Mouse (Mus musculus) gastrocnemius, postnatal 14 days (tissue): ENCODE measurements around the gene Farsa. TPM values are rescaled to one million over a fixed set of nuclear protein-coding genes. Genes with fewer than 3 reads are reported as not detected.

ENCODE experiments used
- microRNA-seq, 2 experiments: library from miRNA; unstranded; fragments of <30 nt; microRNA quantifications; one replicate each; pipeline ENCODE4 v1.2.0; 2021
- total RNA-seq, 2 experiments: library from RNA; stranded (reverse); gene quantifications; 2 replicates each; pipeline ENCODE4 v1.2.3; 2021

Gene Farsa
- total RNA-seq, 2 experiments from 2014 or later, result 24.8 to 25.5 TPM

Small RNAs within 50 kb of the gene (microRNA-seq; reads per million reads assigned to microRNA genes)
- gene Mir7069, result 0.32 to 1.5 reads per million in 2 experiments

Other genes with a start within 250 kb of the Farsa start
- gene Ier2, start 194.1 kb upstream of the Farsa start, total RNA-seq, result 10 to 100 TPM; 10.5 to 10.8 TPM
- 10 to 100 TPM; 26.0 to 36.2 TPM for gene Trmt1, start 170.7 kb upstream of the Farsa start, total RNA-seq
- 10 to 100 TPM; 25.7 to 33.6 TPM for gene Nacc1, start 169.1 kb upstream of the Farsa start, total RNA-seq
- 1 to 10 TPM; 2.7 to 2.9 TPM for gene Lyl1, start 155.5 kb upstream of the Farsa start, total RNA-seq
- gene G430095P16Rik, start 134.0 kb upstream of the Farsa start, total RNA-seq, result 1 to 10 TPM in 1 of 2 experiments, under 1 TPM in 1; 0.66 to 1.1 TPM
- gene Nfix, start 56.6 kb upstream of the Farsa start, total RNA-seq, result 100 to 1,000 TPM; 531 to 566 TPM
- 1 to 10 TPM; 6.0 to 7.2 TPM for gene Dand5, start 34.2 kb upstream of the Farsa start, total RNA-seq
- 10 to 100 TPM; 28.4 to 28.8 TPM for gene Gadd45gip1, start 25.5 kb upstream of the Farsa start, total RNA-seq
- 100 to 1,000 TPM; 122 to 124 TPM for gene Rad23a, start 16.3 kb upstream of the Farsa start, total RNA-seq
- 100 to 1,000 TPM; 197 to 229 TPM for gene Calr, start 10.1 kb upstream of the Farsa start, total RNA-seq
- gene Syce2, start 15.1 kb downstream of the Farsa start, total RNA-seq, result 1 to 10 TPM; 2.1 to 2.6 TPM
- 10 to 100 TPM; 23.3 to 30.0 TPM for gene Gcdh, start 36.9 kb downstream of the Farsa start, total RNA-seq
- gene Klf1, start 44.9 kb downstream of the Farsa start, total RNA-seq, result under 1 TPM in 1 of 2 experiments, not detected in 1; 0.23 TPM
- gene Dnase2a, start 51.6 kb downstream of the Farsa start, total RNA-seq, result 1 to 10 TPM; 5.7 to 6.9 TPM
- gene Mast1, start 80.4 kb downstream of the Farsa start, total RNA-seq, result under 1 TPM in 1 of 2 experiments, not detected in 1; 0.07 TPM
- not detected for gene Rtbdn, start 90.0 kb downstream of the Farsa start, total RNA-seq
- not detected for gene Gm49661, start 112.4 kb downstream of the Farsa start, total RNA-seq
- 100 to 1,000 TPM; 224 to 248 TPM for gene Prdx2, start 112.6 kb downstream of the Farsa start, total RNA-seq
- 10 to 100 TPM; 22.6 to 28.4 TPM for gene Rnaseh2a, start 112.8 kb downstream of the Farsa start, total RNA-seq
- 1 to 10 TPM; 6.2 to 6.3 TPM for gene Junb, start 121.7 kb downstream of the Farsa start, total RNA-seq
- gene Hook2, start 133.6 kb downstream of the Farsa start, total RNA-seq, result 1 to 10 TPM; 1.4 to 1.5 TPM
- gene Best2, start 157.5 kb downstream of the Farsa start, total RNA-seq, result not detected
- 10 to 100 TPM; 44.3 to 44.9 TPM for gene Asna1, start 168.3 kb downstream of the Farsa start, total RNA-seq
- 10 to 100 TPM; 77.5 to 92.1 TPM for gene Trir, start 169.8 kb downstream of the Farsa start, total RNA-seq
- gene Tnpo2, start 179.9 kb downstream of the Farsa start, total RNA-seq, result 10 to 100 TPM; 24.6 to 27.9 TPM
- 1 to 10 TPM; 3.6 to 4.7 TPM for gene Fbxw9, start 203.1 kb downstream of the Farsa start, total RNA-seq
- gene Gm5741, start 211.0 kb downstream of the Farsa start, total RNA-seq, result not detected
- gene Dhps, start 214.8 kb downstream of the Farsa start, total RNA-seq, result 10 to 100 TPM; 18.2 to 20.2 TPM
- gene Wdr83os, start 223.8 kb downstream of the Farsa start, total RNA-seq, result 10 to 100 TPM; 45.3 to 46.2 TPM
- gene Wdr83, start 224.3 kb downstream of the Farsa start, total RNA-seq, result 10 to 100 TPM; 13.2 to 15.1 TPM
- 10 to 100 TPM; 13.6 to 14.0 TPM for gene Man2b1, start 226.3 kb downstream of the Farsa start, total RNA-seq